Mouse (Mus musculus) kidney, embryonic 14.5 days (tissue): ENCODE data around the gene Shisa8. TPM values are rescaled to one million over a fixed set of nuclear protein-coding genes. Genes with fewer than 3 reads are reported as not detected.

Source experiments
- ATAC-seq: fragments of 200-750 bp; cut with Nextera tagmentation; 2 replicates; pipeline ENCODE4 v1.8.0; 2017; ENCODE audit warnings: moderate number of reproducible peaks, mild to moderate bottlenecking, moderate TSS enrichment, moderate library complexity; ENCODE audit not compliant: low FRiP score, low TSS enrichment
- H3K27ac ChIP-seq: fragments of 300-500 bp; sonication (generic); 2 replicates; pipeline ENCODE4 v1.5.1; 2014; ENCODE audit warnings: low read depth, mild to moderate bottlenecking, low read length, moderate library complexity, mixed read lengths
- H3K27me3 ChIP-seq: fragments of 300-500 bp; sonication (generic); 2 replicates; pipeline ENCODE4 v1.6.1; 2014; ENCODE audit warnings: mild to moderate bottlenecking, low read length; ENCODE audit not compliant: control insufficient read depth, insufficient read depth
- H3K36me3 ChIP-seq: fragments of 300-500 bp; sonication (generic); 2 replicates; pipeline ENCODE4 v1.6.1; 2014; ENCODE audit warnings: low read length, mixed read lengths; ENCODE audit not compliant: control insufficient read depth, insufficient read depth
- H3K4me1 ChIP-seq: fragments of 300-500 bp; sonication (generic); 2 replicates; pipeline ENCODE4 v1.6.1; 2014; ENCODE audit warnings: low read length, mixed read lengths; ENCODE audit not compliant: control insufficient read depth, insufficient read depth
- H3K4me2 ChIP-seq: fragments of 300-500 bp; sonication (generic); replicated peaks from 2 replicates; pipeline ENCODE4 v1.6.1; 2014; ENCODE audit warnings: low read depth, mild to moderate bottlenecking, low read length
- H3K4me3 ChIP-seq: fragments of 300-500 bp; sonication (generic); 2 replicates; pipeline ENCODE4 v1.5.1; 2014; ENCODE audit warnings: mild to moderate bottlenecking, low read length
- H3K9ac ChIP-seq: fragments of 300-500 bp; sonication (generic); 2 replicates; pipeline ENCODE4 v1.6.1; 2014; ENCODE audit warnings: low read depth, mild to moderate bottlenecking, low read length, moderate library complexity
- H3K9me3 ChIP-seq: fragments of 300-500 bp; sonication (generic); 2 replicates; pipeline ENCODE4 v1.6.1; 2016; ENCODE audit warnings: low read length; ENCODE audit not compliant: control insufficient read depth
- WGBS: fragments of 180-500 bp; shearing (Covaris S2); extraction: QIAGEN DNeasy Blood & Tissue Kit; methylation state at CpG from one replicate; pipeline ENCODE4 v1.1.7; 2014; 5-methylcytosine and 5-hydroxymethylcytosine counted together
- polyA plus RNA-seq: library from polyadenylated mRNA; unstranded; fragments of >200 nt; fragmentation: Nextera tagmentation; extraction: Ambion mirVana; gene quantifications from 2 replicates; pipeline ENCODE4 v1.2.1, GENCODE M21; 2014

Shisa8 gene
- polyA plus RNA-seq, 1 experiment from 2014 or later = 0.80 TPM

GRCm38 (mm10) chr15:82187924-82188323 lies 24.7 kb downstream of the Shisa8 start:
- Histone ChIP-seq H3K4me2 (no peak overlapping the region), H3K4me1 (peaks cover 9% of the 10 kb centered on the region), H3K27ac (no peak overlapping the region), H3K36me3 (peaks cover 88% of the 10 kb centered on the region), H3K9ac (no peak overlapping the region), H3K4me3 (no peak overlapping the region), H3K27me3 (no peaks in the 10 kb centered on the region), H3K9me3 (no peaks in the 10 kb centered on the region)
- 53% methylated on average over 1 of the region's 1 CpGs for WGBS
- no peak for ATAC-seq

- Histone ChIP-seq H3K9ac (no peak overlapping the region), H3K4me1 (peaks cover 9% of the 10 kb centered on the region), H3K4me3 (no peak overlapping the region), H3K4me2 (no peak overlapping the region), H3K36me3 (peaks cover 88% of the 10 kb centered on the region), H3K27me3 (no peaks in the 10 kb centered on the region), H3K27ac (no peak overlapping the region), H3K9me3 (no peaks in the 10 kb centered on the region; the same call in 1 of the 2 replicates)
- 89% methylated on average over 4 of the region's 4 CpGs for WGBS
- no peak for ATAC-seq
These were observed 25.2 kb downstream of the Shisa8 start for GRCm38 (mm10) chr15:82187401-82187800.

- Histone ChIP-seq H3K36me3 (peaks cover 88% of the 10 kb centered on the region), H3K27ac (no peak overlapping the region), H3K9ac (no peak overlapping the region), H3K27me3 (no peaks in the 10 kb centered on the region), H3K9me3 (peaks cover 4% of the 10 kb centered on the region; the same call in 1 of the 2 replicates), H3K4me3 (no peak overlapping the region), H3K4me1 (peaks cover 9% of the 10 kb centered on the region), H3K4me2 (no peak overlapping the region)
- no peak for ATAC-seq
- 86% methylated on average over 5 of the region's 5 CpGs for WGBS
These were observed 25.7 kb downstream of the Shisa8 start for GRCm38 (mm10) chr15:82186931-82187330.

GRCm38 (mm10) chr15:82186131-82186530 lies 26.5 kb downstream of the Shisa8 start:
- H3K9me3 ChIP-seq = peaks cover 6% of the 10 kb centered on the region; the same call in 1 of the 2 replicates
- H3K9ac ChIP-seq = no peak overlapping the region
- no peak overlapping the region for H3K4me3 ChIP-seq
- no peak overlapping the region for H3K4me2 ChIP-seq
- H3K27ac ChIP-seq = no peak overlapping the region
- WGBS = 83% methylated on average over 14 of the region's 14 CpGs
- H3K36me3 ChIP-seq = peaks cover 88% of the 10 kb centered on the region
- ATAC-seq = no peak
- H3K27me3 ChIP-seq = no peaks in the 10 kb centered on the region
- peaks cover 9% of the 10 kb centered on the region for H3K4me1 ChIP-seq

GRCm38 (mm10) chr15:82185062-82185783 lies 27.4 kb downstream of the Shisa8 start:
- 74% methylated on average over 14 of the region's 14 CpGs for WGBS
- Histone ChIP-seq H3K9me3 (peaks cover 6% of the 10 kb centered on the region; the same call in 1 of the 2 replicates), H3K36me3 (peaks cover 93% of the 10 kb centered on the region), H3K9ac (no peak overlapping the region), H3K27me3 (no peaks in the 10 kb centered on the region), H3K4me3 (no peak overlapping the region), H3K4me1 (peaks cover 9% of the 10 kb centered on the region), H3K4me2 (no peak overlapping the region), H3K27ac (no peak overlapping the region)
- ATAC-seq = no peak

- Histone ChIP-seq H3K9me3 (peaks cover 6% of the 10 kb centered on the region; the same call in 1 of the 2 replicates), H3K4me3 (no peak overlapping the region), H3K4me1 (peaks cover 9% of the 10 kb centered on the region), H3K27me3 (no peaks in the 10 kb centered on the region), H3K9ac (no peak overlapping the region), H3K27ac (no peak overlapping the region), H3K4me2 (no peak overlapping the region), H3K36me3 (peaks cover 93% of the 10 kb centered on the region)
- no peak for ATAC-seq
- WGBS = 70% methylated on average over 10 of the region's 10 CpGs
These were observed 28.0 kb downstream of the Shisa8 start for GRCm38 (mm10) chr15:82184656-82185055.

GRCm38 (mm10) chr15:82184183-82184582 lies 28.4 kb downstream of the Shisa8 start:
- ATAC-seq = peak; percentile 73; the same call in 1 of the 2 replicates

GRCm38 (mm10) chr15:82183596-82183995 lies 29.0 kb downstream of the Shisa8 start:
- 69% methylated on average over 10 of the region's 10 CpGs for WGBS
- H3K27me3 ChIP-seq = no peaks in the 10 kb centered on the region
- ATAC-seq = no peak
- no peak overlapping the region for H3K4me2 ChIP-seq
- peaks cover 9% of the 10 kb centered on the region for H3K4me1 ChIP-seq
- no peak overlapping the region for H3K4me3 ChIP-seq
- peaks cover 6% of the 10 kb centered on the region; the same call in 1 of the 2 replicates for H3K9me3 ChIP-seq
- no peak overlapping the region for H3K9ac ChIP-seq
- H3K36me3 ChIP-seq = peaks cover 95% of the 10 kb centered on the region
- H3K27ac ChIP-seq = peak overlapping the region; percentile 62; the same call in 1 of the 2 replicates

More at GRCm38 (mm10) chr15:82184183-82184582, 28.4 kb downstream of the Shisa8 start:
- H3K27me3 ChIP-seq = no peaks in the 10 kb centered on the region
- peaks cover 6% of the 10 kb centered on the region; the same call in 1 of the 2 replicates for H3K9me3 ChIP-seq
- WGBS = 54% methylated on average over 7 of the region's 7 CpGs
- H3K9ac ChIP-seq = no peak overlapping the region
- no peak overlapping the region for H3K4me2 ChIP-seq
- peaks cover 9% of the 10 kb centered on the region for H3K4me1 ChIP-seq
- peak overlapping the region; percentile 62; the same call in 1 of the 2 replicates for H3K27ac ChIP-seq
- no peak overlapping the region for H3K4me3 ChIP-seq
- peaks cover 93% of the 10 kb centered on the region for H3K36me3 ChIP-seq

- H3K4me1 ChIP-seq = peaks cover 9% of the 10 kb centered on the region
- H3K36me3 ChIP-seq = peaks cover 96% of the 10 kb centered on the region
- 100% methylated on average over 4 of the region's 4 CpGs for WGBS
- H3K27ac ChIP-seq = no peak overlapping the region
- no peaks in the 10 kb centered on the region for H3K27me3 ChIP-seq
- H3K9ac ChIP-seq = no peak overlapping the region
- no peak overlapping the region for H3K4me2 ChIP-seq
- H3K4me3 ChIP-seq = no peak overlapping the region
- H3K9me3 ChIP-seq = peaks cover 6% of the 10 kb centered on the region; the same call in 1 of the 2 replicates
- ATAC-seq = no peak
These were observed 30.3 kb downstream of the Shisa8 start for GRCm38 (mm10) chr15:82182311-82182710.
